Mouse (Mus musculus) heart, embryonic 10.5 days (tissue): ENCODE measurements around the gene Dennd4b. TPM values are rescaled to one million over a fixed set of nuclear protein-coding genes. Genes with fewer than 3 reads are reported as not detected.

Source experiments
- DNase-seq: peaks from one replicate; pipeline ENCODE4 v3.0.0-alpha.2; 2017; ENCODE audit warnings: low spot score
- H3K27ac ChIP-seq: fragments of 300-500 bp; sonication (generic); 2 replicates; pipeline ENCODE4 v1.5.1; 2016; ENCODE audit warnings: mild to moderate bottlenecking
- H3K27me3 ChIP-seq: fragments of 300-500 bp; sonication (generic); 2 replicates; pipeline ENCODE4 v1.6.1; 2016; ENCODE audit warnings: mild to moderate bottlenecking; ENCODE audit not compliant: poor library complexity, insufficient read depth, severe bottlenecking
- H3K36me3 ChIP-seq: fragments of 300-500 bp; sonication (generic); 2 replicates; pipeline ENCODE4 v1.6.1; 2016; ENCODE audit warnings: mild to moderate bottlenecking, moderate library complexity
- H3K4me1 ChIP-seq: fragments of 300-500 bp; sonication (generic); 2 replicates; pipeline ENCODE4 v1.6.1; 2016; ENCODE audit warnings: mild to moderate bottlenecking
- H3K4me3 ChIP-seq: fragments of 300-500 bp; sonication (generic); 2 replicates; pipeline ENCODE4 v1.5.1; 2016; ENCODE audit warnings: mild to moderate bottlenecking, moderate library complexity
- H3K9me3 ChIP-seq: fragments of 300-500 bp; sonication (generic); 2 replicates; pipeline ENCODE4 v1.6.1; 2016; ENCODE audit warnings: mild to moderate bottlenecking, moderate library complexity
- WGBS: fragments of 180-500 bp; shearing (Covaris S2); methylation state at CpG from one replicate; pipeline ENCODE4 v1.1.7; 2016; 5-methylcytosine and 5-hydroxymethylcytosine counted together
- polyA plus RNA-seq: library from polyadenylated mRNA; unstranded; fragments of >200 nt; fragmentation: Nextera tagmentation; extraction: Ambion mirVana; gene quantifications from 2 replicates; pipeline ENCODE4 v1.2.1, GENCODE M21; 2016

The Dennd4b gene
- 4.6 and 7.0 TPM in 2 replicates for polyA plus RNA-seq

- peak within 1 kb of the TSS; percentile 99 for H3K27ac ChIP-seq
- H3K4me3 ChIP-seq, result peak within 1 kb of the TSS; percentile 90
- peak; percentile 95 for DNase-seq
- H3K36me3 ChIP-seq, result peaks cover 62% of the 10 kb centered on the region
- no peaks in the 10 kb centered on the region for H3K9me3 ChIP-seq
- H3K4me1 ChIP-seq, result peaks cover 27% of the 10 kb centered on the region
- WGBS, result under 1% methylated on average over 84 of the region's 87 CpGs
- no peaks in the 10 kb centered on the region for H3K27me3 ChIP-seq
Observed at GRCm38 (mm10) chr3:90265034-90265931, at the start of gene Dennd4b. Gene Dennd4b (plus strand): TSS chr3:90265185.

- DNase-seq, result no peak
- Histone ChIP-seq H3K27ac (no peak overlapping the region), H3K4me1 (peaks cover 25% of the 10 kb centered on the region; the same call in 1 of the 2 replicates), H3K4me3 (no peak overlapping the region), H3K36me3 (peaks cover 18% of the 10 kb centered on the region), H3K27me3 (no peaks in the 10 kb centered on the region), H3K9me3 (no peaks in the 10 kb centered on the region)
- WGBS, result 27% methylated on average over 1 of the region's 1 CpGs
Observed at GRCm38 (mm10) chr3:90215825-90216380, 49.1 kb upstream of the Dennd4b start.

- no peaks in the 10 kb centered on the region for H3K9me3 ChIP-seq
- peak overlapping the region; percentile 89 for H3K27ac ChIP-seq
- peaks cover 22% of the 10 kb centered on the region for H3K36me3 ChIP-seq
- WGBS, result 17% methylated on average over 6 of the region's 6 CpGs
- no peaks in the 10 kb centered on the region for H3K27me3 ChIP-seq
- peak overlapping the region; percentile 72 for H3K4me3 ChIP-seq
- no peak for DNase-seq
- peaks cover 29% of the 10 kb centered on the region for H3K4me1 ChIP-seq
Observed at GRCm38 (mm10) chr3:90220088-90220487, 44.9 kb upstream of the Dennd4b start.

- Histone ChIP-seq H3K36me3 (peaks cover 26% of the 10 kb centered on the region), H3K27me3 (no peaks in the 10 kb centered on the region), H3K4me3 (peak overlapping the region; percentile 72), H3K9me3 (no peaks in the 10 kb centered on the region), H3K27ac (peak overlapping the region; percentile 89), H3K4me1 (peaks cover 29% of the 10 kb centered on the region)
- DNase-seq, result peak; percentile 86
- WGBS, result under 1% methylated on average over 20 of the region's 20 CpGs
Observed at GRCm38 (mm10) chr3:90220531-90220951, 44.4 kb upstream of the Dennd4b start.

GRCm38 (mm10) chr3:90221123-90221522, 43.9 kb upstream of the Dennd4b start:
- peak overlapping the region; percentile 72 for H3K4me3 ChIP-seq
- H3K36me3 ChIP-seq, result peaks cover 32% of the 10 kb centered on the region
- peaks cover 29% of the 10 kb centered on the region for H3K4me1 ChIP-seq
- WGBS, result 16% methylated on average over 5 of the region's 5 CpGs
- no peaks in the 10 kb centered on the region for H3K27me3 ChIP-seq
- DNase-seq, result no peak
- H3K9me3 ChIP-seq, result no peaks in the 10 kb centered on the region
- H3K27ac ChIP-seq, result peak overlapping the region; percentile 89

- H3K27ac ChIP-seq, result peak overlapping the region; percentile 1; the same call in 1 of the 2 replicates
- H3K4me1 ChIP-seq, result peaks cover 29% of the 10 kb centered on the region
- H3K9me3 ChIP-seq, result no peaks in the 10 kb centered on the region
- peaks cover 35% of the 10 kb centered on the region for H3K36me3 ChIP-seq
- H3K27me3 ChIP-seq, result no peaks in the 10 kb centered on the region
- WGBS, result 84% methylated on average over 4 of the region's 4 CpGs
- no peak for DNase-seq
- H3K4me3 ChIP-seq, result no peak overlapping the region
Observed at GRCm38 (mm10) chr3:90222455-90222854, 42.5 kb upstream of the Dennd4b start.

GRCm38 (mm10) chr3:90222941-90223340, 42.0 kb upstream of the Dennd4b start:
- H3K4me3 ChIP-seq, result no peak overlapping the region
- H3K4me1 ChIP-seq, result peaks cover 29% of the 10 kb centered on the region
- peaks cover 35% of the 10 kb centered on the region for H3K36me3 ChIP-seq
- H3K9me3 ChIP-seq, result no peaks in the 10 kb centered on the region
- no peaks in the 10 kb centered on the region for H3K27me3 ChIP-seq
- 39% methylated on average over 3 of the region's 3 CpGs for WGBS
- 0 out of 2 replicates have a peak overlapping the region, but pooled peaks have one; percentile 1 for H3K27ac ChIP-seq
- DNase-seq, result no peak

GRCm38 (mm10) chr3:90224331-90224730, 40.7 kb upstream of the Dennd4b start:
- WGBS, result 65% methylated on average over 10 of the region's 10 CpGs
- H3K9me3 ChIP-seq, result no peaks in the 10 kb centered on the region
- DNase-seq, result no peak
- no peak overlapping the region for H3K4me3 ChIP-seq
- H3K27ac ChIP-seq, result no peak overlapping the region
- peaks cover 35% of the 10 kb centered on the region for H3K36me3 ChIP-seq
- H3K4me1 ChIP-seq, result peaks cover 29% of the 10 kb centered on the region
- H3K27me3 ChIP-seq, result no peaks in the 10 kb centered on the region

- Histone ChIP-seq H3K27me3 (no peaks in the 10 kb centered on the region), H3K4me3 (peak overlapping the region; percentile 76), H3K27ac (peak overlapping the region; percentile 91), H3K9me3 (no peaks in the 10 kb centered on the region), H3K36me3 (peaks cover 28% of the 10 kb centered on the region), H3K4me1 (peaks cover 11% of the 10 kb centered on the region)
- no peak for DNase-seq
- 12% methylated on average over 8 of the region's 8 CpGs for WGBS
Observed at GRCm38 (mm10) chr3:90231075-90231474, 33.9 kb upstream of the Dennd4b start.

- under 1% methylated on average over 61 of the region's 61 CpGs for WGBS
- Histone ChIP-seq H3K27me3 (no peaks in the 10 kb centered on the region), H3K27ac (peak within 1 kb of the TSS; percentile 91), H3K4me1 (peaks cover 11% of the 10 kb centered on the region), H3K4me3 (peak within 1 kb of the TSS; percentile 76), H3K36me3 (peaks cover 29% of the 10 kb centered on the region), H3K9me3 (no peaks in the 10 kb centered on the region)
- DNase-seq, result peak; percentile 98
Observed at GRCm38 (mm10) chr3:90231507-90232333, 33.3 kb upstream of the Dennd4b start, which contains the start of gene Jtb. Gene Jtb (plus strand): TSS chr3:90231597.

- Histone ChIP-seq H3K4me1 (peaks cover 20% of the 10 kb centered on the region), H3K4me3 (no peak overlapping the region), H3K36me3 (peaks cover 3% of the 10 kb centered on the region; the same call in 1 of the 2 replicates), H3K27ac (no peak overlapping the region), H3K27me3 (0 out of 2 replicates have a peak, but pooled peaks cover 11% of the 10 kb centered on the region), H3K9me3 (no peaks in the 10 kb centered on the region)
- 83% methylated on average over 2 of the region's 2 CpGs for WGBS
- DNase-seq, result no peak
Observed at GRCm38 (mm10) chr3:90241251-90241650, 23.7 kb upstream of the Dennd4b start.

- Histone ChIP-seq H3K9me3 (no peaks in the 10 kb centered on the region), H3K4me3 (no peak overlapping the region), H3K27me3 (0 out of 2 replicates have a peak, but pooled peaks cover 11% of the 10 kb centered on the region), H3K27ac (no peak overlapping the region), H3K4me1 (peaks cover 20% of the 10 kb centered on the region), H3K36me3 (no peaks in the 10 kb centered on the region)
- WGBS, result 79% methylated on average over 10 of the region's 10 CpGs
- no peak for DNase-seq
Observed at GRCm38 (mm10) chr3:90241669-90242358, 23.2 kb upstream of the Dennd4b start.
